Mouse (Mus musculus): ENCODE results near the gene Trim62.

- TF ChIP-seq CTCF (IDR thresholded peaks at IDR 0.05; ENCODE audit: borderline replicate concordance, insufficient read depth, low read length), result 0 out of 2 replicates have a peak, but pooled peaks have one; percentile 12
- TF ChIP-seq POLR2A (IDR thresholded peaks at IDR 0.05; ENCODE audit: low read depth, low read length), result no peak
Measured at GRCm38 (mm10) chr4:128858878-128859277, 24.5 kb upstream of the Trim62 start.
